Mouse (Mus musculus): Measurements from ENCODE around the gene Filip1l. TPM values are rescaled to one million over a fixed set of nuclear protein-coding genes. Genes with fewer than 3 reads are reported as not detected.
A peak's percentile ranks its signal among the peaks of the same experiment; 100 is the strongest.

The Filip1l gene
- total RNA-seq (2021) = 1 to 10 TPM; 3.0 to 3.5 TPM

DNA sequence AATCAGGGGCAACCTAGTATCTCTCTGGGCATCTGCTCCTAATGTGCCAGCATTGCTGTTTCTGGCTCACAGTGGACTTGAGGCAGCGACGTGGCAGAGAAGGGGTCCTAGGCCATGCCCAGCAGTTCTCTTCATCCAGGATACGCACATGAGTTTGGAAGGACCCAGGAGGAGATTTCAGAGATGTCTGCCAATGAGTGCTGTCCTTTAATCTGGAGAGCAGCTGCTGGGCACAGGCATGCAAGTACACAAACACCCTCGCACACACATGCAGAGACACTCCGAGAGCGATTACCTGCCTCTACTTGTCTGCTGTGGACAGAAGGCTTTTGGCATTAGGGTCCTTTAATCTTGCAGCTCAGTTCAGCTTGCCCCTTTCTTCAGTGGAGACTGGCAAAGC lies at the start of gene Filip1l:
Gene Filip1l, plus strand, starts transcription at position 343 of the 400 bp plus-strand sequence.
- no peak for DNase-seq (ENCODE audit: low spot score in 2 of 2)
- intact Hi-C loops (cut with DNase I) = no loop called here

DNA sequence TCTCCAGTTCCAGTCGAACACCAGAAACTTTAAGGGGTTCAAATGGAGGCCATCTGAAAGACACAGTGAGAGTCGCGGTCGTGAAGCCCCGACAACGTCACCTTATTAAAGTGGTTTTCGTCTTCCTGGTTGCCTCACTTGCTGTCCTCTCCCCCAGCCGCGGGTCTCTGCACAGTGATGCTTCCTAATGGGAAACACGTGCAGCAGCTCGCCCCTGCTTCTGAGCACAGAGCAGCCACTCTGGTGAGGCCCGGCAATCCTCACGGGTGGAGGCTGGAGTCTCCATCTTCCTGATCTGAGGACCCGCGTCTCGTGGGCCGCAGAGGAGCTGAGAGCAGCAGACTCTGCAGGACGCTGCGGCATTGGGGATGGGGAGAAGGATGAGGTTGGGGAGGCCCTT lies 49.2 kb upstream of the Filip1l start:
- no peak for DNase-seq (ENCODE audit: low spot score in 2 of 2)
- intact Hi-C loops (cut with DNase I) = no loop called here

DNA sequence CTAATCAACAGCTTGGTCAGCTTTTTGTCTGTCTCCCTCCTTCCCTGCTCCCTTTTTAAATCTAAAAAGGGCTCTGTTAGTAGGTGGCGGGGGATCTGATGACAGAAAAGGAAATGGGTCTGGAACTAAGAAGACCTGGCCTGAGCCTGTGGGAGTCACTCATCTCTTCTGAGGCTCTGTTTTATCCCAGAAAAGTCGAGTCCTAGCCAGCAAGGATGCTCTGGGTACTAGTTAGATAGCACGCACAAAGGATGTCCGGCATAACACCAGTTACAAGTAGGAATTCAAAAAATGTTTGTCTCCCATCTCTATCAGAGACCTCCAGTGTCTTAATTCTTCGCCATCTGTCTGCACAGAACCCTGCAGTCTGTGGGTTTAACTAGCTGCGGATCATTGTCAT lies 47.4 kb upstream of the Filip1l start:
- peak in 1 of 2 experiments; percentile 17 for DNase-seq (ENCODE audit: low spot score in 2 of 2)
- intact Hi-C loops (cut with DNase I) = no loop called here

DNA sequence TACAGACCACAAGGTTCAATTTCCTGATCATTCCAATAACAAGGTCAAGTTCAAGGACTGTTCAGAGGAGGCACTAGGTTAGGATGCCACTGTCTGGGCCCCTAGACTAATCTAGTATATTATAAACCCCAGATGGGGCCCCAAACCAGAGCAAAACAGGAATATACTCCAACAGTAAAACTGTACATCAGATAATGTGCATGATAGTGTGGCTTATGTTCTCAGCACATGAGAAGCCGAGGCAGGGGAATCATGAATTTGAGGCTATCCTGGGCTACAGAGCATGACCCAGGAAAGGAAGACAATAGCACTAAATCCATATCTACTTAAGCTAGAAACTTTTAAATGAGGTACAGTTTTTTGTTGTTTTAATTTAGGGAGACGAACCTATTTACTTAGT lies 40.8 kb upstream of the Filip1l start:
- no peak for DNase-seq (ENCODE audit: low spot score in 2 of 2)
- intact Hi-C loops (cut with DNase I) = no loop called here

DNA sequence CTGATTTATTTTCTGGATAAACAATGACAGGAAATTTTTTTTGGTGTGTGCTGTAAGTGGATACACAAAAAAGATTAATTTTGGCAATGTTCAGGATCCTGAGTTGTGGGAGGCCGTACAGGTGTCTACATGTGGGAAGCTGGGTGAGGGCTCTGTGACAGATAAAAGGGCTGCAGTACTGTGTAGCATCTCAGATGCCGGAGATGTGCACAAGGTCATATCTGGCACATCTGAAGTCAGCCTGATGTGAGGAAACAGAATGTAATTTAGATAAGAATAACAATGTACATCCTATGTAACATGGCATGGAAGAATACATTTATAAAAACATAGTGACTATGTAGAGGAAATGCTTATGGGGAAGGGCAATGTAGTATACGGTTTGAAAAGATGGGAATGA lies 39.4 kb upstream of the Filip1l start:
- intact Hi-C loops (cut with DNase I) = no loop called here

DNA sequence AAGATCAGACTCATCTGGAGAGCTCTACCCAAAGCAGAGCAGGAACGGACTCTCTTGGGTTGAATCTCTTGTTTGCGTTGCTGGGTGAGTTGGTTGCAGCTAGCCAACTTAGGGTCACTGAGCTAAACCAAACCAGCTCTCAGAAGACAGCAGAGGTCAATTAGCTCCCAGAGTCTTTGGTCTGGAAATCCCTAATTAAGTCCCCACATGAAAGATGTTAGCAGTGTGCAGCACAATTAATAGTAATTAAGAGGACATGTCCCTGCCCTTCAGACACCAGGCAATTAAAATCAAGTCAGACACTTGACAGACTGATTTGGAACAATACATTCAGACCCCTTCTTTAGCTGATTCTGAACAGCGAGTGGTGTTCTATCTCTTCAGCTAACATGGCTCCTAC lies 38.7 kb upstream of the Filip1l start:
- DNase-seq (ENCODE audit: low spot score in 2 of 2) = no peak
- intact Hi-C loops (cut with DNase I) = no loop called here

More for the DNA sequence above, 39.4 kb upstream of the Filip1l start:
- DNase-seq (ENCODE audit: low spot score in 2 of 2) = no peak

DNA sequence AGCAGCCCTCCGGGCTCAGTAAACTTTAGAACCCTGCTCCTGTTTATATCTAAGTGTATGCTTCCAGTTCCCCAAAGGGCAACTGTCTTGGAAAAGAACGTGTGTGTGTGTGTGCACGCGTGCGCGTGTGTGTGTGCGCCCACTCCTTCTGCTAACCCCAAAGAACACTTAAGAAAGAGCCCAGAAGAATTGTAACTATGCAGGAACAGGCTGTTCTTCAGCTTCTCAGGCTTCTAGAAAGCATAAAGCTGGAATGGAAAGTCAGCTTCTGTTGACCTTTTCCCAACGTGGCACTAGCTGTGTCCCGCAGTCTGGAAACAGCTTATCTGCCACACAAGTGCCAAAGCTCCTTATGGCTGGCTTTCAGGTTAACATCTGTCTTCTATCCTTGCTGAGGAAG lies 37.9 kb upstream of the Filip1l start:
- intact Hi-C loops (cut with DNase I) = no loop called here
- no peak for DNase-seq (ENCODE audit: low spot score in 2 of 2)

DNA sequence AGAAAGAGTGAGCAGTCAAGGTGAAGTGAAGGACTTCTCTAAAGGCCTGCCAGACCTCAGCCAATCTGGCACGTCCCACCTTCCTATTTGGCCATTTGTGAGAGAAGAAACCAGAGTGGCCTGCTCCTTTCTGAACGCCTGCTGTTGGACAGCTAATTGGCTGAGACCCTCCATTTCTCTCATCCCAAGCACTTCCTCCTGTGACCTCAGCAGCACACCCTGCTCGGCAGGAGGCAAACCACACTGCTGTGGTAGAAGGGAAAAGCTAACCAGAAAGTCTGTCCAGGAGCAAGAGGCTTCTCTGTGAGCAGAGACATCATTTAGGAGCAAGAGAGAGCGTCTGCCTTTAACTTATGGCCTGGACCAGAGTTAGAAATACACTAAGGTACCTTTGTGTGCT lies 35.8 kb upstream of the Filip1l start:
- intact Hi-C loops (cut with DNase I) = no loop called here
- no peak for DNase-seq (ENCODE audit: low spot score in 2 of 2)

DNA sequence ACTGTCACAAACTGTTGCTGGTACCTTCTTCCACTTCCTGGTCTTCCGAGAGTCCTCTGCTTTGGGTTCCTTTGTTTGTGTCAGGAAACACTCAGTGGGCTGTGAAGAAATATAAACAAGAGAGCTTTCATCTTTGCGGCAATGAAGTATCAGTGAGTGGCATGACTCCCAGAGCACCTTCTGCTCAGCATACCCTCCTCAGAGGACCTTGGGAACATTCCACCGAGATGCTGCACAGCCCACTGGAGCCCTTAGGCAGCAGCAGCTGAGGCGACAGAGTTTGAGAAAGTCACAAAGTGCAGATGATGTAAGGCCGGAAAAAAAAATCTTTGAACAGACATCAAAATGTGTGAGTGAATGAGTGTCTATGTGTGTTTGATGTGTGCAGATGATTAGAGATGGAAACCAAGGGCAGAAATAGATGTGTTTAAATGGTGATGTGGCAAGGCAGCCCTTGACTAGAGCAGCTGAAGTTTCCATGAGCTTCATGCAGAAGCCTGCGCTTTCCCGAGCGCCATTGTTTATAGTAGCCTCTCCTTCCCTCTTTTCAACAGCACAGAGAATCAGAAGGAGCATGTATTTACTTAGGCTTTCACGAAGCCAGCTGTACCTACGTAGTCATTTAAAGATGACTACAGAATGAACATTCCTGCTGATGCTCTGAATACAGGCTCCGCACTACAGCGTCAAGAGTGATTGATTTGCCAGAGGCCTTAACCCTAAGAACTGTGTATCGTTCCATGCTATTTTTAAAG lies 34.8 kb upstream of the Filip1l start:
- no peak for DNase-seq (ENCODE audit: low spot score in 2 of 2)
- intact Hi-C loops (cut with DNase I) = no loop called here

DNA sequence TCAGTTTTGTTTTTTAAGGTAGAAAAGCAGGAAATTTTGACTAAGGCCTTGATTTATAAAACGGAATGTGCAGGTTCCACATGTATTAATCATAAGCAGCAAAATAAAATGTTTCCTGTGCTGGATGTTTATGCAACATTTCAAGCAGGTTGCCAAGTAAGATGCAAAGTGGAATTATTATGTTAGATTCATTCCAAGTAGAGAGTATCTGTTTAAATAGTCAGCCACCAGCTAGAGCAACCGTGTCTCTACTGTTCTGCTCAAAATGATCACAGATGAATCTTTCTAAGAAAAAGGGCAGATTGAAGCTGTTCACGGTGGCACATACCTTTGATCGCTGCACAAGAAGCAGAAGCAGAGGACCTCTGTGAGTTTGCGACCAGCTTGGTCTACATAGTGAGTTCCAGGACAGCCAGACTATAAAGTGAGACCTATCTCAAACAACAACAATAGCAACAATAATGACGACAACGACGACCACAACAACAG lies 34.2 kb upstream of the Filip1l start:
- intact Hi-C loops (cut with DNase I) = no loop called here
- DNase-seq (ENCODE audit: low spot score in 2 of 2) = no peak

DNA sequence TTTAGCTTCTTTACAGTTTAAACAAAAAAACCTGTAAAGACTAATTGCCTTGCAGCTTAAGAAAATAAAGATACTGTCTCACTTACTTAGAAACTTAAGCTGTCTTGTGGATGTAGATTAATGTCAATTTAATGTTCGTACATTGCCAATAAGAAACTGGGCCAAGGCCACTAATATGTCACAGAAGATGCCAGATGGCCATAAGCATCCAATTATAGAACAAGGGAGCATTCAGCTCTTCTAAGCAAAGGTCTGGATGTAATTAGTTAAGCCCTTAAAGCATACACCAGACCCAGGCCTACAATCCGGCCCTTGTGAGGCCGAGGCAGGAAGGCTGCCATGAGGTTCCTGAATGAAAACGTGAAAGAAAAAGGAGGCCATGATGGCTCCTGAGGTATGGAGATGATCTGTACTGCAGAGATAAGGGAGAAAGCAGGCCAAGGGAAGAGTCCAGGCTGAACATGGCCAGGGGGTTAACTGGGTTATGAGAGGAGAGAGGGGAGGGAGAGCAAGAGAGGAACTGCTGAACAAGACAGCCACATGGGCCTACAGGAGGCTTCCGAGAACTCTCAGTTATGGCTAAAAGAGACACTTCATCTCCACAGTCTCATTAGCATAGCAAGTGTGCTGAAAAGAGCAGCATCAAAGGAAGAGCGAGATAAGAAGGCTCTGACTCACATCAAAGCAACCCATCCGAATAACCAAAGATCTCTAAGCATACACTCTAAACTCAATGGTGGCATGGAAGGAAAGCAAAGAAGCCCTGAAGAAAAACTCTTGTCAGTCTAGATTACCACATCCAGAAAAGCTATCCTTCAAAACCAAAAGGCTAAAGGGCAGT lies 33.4 kb upstream of the Filip1l start:
- intact Hi-C loops (cut with DNase I) = no loop called here
- DNase-seq (ENCODE audit: low spot score in 2 of 2) = no peak

DNA sequence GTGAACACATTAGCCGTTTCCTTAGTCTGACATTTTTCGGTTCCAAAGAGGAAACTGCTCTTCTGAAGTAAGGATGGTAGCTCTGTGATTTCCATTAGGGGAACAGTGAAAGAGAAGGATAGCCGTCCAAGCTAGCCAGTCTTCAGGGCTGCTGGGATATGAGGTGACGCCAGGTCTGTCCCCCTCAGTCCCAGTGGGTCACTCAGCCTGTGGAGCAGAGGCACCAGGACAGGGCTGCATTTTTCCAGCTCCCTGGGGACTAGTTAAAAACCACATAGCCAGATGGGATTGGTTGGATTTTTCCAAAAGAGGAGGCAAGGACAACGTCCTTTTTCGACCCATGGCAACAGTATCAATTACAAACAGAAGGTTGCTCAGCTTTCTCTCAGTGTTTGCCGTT lies 25.9 kb upstream of the Filip1l start:
- DNase-seq (ENCODE audit: low spot score in 2 of 2) = no peak
- intact Hi-C loops (cut with DNase I) = no loop called here

DNA sequence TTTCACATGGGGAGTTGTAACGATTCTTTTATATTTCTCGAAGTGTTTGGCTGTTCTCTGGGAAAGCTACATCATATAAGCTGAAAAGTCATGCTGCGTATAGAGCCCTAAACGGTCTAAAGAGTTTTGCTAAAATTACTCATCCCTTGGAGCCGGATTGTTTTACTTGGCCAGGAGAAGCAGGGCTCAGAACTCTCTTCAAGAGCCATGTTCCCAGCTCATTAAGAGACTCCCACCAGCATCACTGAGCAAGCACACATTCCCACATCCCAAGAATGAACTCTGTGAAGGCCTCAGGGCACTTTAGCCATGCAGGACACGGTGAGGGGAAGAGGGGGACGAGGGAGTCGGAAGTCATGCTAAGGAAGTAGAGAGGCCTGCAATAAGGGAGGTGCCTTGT lies 23.9 kb upstream of the Filip1l start:
- intact Hi-C loops (cut with DNase I) = no loop called here
- DNase-seq (ENCODE audit: low spot score in 2 of 2) = no peak

DNA sequence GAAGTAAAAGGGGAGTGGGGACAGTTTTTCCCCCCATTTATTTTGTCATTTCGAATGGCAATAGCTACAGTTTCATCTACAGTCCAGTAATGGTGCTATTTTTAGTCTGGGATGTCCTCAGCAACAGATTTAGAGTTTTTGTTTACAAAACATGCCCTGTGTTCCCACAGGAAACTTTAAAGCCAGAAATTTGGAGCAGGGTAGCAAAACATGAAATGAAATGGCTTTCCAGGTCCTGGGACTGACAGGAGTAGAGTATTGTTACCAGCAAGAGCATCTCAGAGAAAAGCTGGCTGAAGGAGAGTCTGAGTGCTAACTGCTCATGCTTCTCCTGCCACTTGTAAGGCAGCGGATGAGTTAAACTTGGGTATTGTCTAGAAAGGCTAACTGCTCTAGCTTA lies 22.8 kb upstream of the Filip1l start:
- DNase-seq (ENCODE audit: low spot score in 2 of 2) = no peak
- intact Hi-C loops (cut with DNase I) = no loop called here

DNA sequence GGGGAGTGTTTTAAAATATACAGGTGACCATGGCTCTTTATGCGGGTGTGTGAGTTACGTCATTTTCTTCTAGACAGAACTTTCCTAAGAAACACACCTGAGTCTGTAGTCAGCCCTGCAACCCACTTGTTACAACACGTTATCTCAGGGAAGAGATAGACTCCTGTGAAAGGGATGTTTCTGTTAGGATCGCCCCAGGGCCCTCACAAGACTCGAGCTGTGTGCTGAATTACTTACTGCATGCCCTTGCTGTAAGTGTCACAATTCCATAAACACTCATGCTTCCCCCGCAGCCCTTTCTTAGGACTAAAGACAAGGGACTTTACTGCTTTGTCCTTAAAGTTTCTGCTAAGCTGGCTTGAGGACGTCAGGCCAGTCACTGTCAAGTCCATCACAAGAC lies 20.6 kb upstream of the Filip1l start:
- intact Hi-C loops (cut with DNase I) = no loop called here
- DNase-seq (ENCODE audit: low spot score in 2 of 2) = no peak

DNA sequence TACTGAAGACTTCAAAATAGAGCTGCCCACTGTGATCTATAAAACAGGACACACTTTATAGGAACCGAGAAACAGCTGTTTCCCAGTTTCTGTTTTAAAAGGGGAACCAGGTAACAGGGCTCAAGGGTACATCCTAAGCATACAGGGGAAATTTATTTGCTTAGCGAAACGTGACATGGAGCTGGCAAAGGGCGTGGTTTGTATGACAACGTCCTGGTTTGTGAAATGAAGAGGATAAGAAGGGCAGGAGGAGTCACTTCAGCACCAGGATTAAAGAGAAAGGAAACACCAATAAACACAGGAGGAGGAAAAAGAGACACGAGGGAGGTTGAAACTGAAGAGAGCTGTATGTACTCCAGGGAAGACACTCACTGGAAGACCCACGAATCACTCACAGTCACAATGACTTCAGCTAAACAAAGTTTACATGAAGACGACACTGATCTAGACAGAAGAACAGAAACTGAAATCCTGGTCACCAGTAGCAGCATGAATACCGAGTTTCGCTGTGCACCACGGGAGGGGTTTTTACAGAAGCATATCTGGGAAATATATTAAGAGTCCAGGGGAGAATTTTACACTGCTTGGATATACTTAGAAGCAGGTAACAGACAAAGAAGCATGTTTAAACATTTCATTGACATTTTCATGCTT lies 16.0 kb upstream of the Filip1l start:
- intact Hi-C loops (cut with DNase I) = no loop called here
- DNase-seq (ENCODE audit: low spot score in 2 of 2) = no peak

DNA sequence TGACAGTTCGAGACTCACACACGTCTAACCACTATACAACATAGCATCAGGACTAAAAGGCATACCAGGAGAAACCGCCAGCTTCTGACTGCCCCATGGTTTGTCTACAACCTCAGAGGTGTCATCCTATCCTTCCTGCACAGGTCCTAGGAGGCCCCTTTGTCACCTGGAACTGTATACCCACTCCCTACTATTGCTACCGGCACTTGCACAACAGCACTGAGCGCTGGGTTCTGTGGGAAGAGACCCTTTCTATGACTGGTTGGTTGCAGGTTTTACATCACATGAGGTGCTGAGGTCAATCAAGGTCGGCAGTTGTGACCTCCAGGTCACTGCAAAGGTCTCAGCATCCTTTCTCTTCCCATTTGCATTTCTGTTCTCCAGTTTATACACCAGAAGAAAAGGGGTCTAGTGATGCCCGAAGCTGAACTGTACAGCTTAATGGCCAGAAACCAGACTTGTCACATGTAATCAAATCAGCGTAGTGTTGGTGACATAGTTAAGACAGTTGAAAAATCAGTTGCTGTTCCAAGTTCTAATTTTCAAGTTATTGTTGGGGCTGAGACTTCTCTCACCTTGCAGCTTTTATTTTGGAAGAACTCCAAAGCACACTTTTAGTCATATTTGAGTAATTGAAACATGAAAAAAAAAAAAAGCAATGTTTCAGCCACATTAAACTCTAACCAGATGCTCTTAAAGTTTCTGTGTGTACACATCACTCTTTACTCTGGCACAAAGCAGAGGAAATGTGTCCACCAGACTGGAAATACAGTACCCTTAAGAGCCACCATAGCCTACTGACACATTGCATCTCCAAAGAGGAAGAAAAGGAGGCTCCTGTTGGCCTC lies 12.9 kb upstream of the Filip1l start:
- intact Hi-C loops (cut with DNase I) = no loop called here
- DNase-seq (ENCODE audit: low spot score in 2 of 2) = no peak

DNA sequence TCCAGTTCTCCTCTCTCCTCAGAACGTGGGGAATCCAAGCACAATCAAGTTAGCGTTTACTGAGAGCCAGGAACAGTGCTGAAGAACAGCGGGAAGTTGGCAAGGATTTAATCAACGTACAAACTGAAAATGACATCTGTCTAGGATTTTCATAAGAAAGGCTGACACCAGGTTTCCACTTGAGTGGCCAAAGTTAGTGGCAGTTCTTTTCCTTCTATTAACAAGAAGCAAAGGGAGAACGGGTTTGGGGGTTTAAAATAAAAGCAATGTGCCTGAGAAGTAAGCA lies 12.3 kb upstream of the Filip1l start:
- DNase-seq (ENCODE audit: low spot score in 2 of 2) = no peak
- intact Hi-C loops (cut with DNase I) = no loop called here

DNA sequence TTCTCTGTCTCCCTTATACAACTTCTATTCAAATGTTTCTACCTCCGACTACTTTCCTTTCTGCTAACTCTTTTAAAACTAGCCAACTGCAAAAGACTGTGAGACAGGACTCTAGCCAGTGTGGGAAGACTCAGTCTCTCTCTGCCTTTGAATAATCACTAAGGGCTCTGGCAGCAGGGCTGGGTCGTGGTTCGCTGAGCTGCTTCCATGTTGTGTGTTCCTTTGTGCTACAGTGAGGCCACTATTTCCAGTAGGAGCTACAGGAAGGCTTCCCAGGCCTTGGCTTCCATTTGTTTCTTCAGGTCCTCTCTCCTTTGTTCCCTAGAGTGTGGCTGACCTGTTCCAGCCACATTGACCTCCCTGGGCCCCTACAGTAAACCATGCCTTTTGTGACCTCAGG lies 6.6 kb upstream of the Filip1l start:
- intact Hi-C loops (cut with DNase I) = no loop called here
- DNase-seq (ENCODE audit: low spot score in 2 of 2) = no peak

DNA sequence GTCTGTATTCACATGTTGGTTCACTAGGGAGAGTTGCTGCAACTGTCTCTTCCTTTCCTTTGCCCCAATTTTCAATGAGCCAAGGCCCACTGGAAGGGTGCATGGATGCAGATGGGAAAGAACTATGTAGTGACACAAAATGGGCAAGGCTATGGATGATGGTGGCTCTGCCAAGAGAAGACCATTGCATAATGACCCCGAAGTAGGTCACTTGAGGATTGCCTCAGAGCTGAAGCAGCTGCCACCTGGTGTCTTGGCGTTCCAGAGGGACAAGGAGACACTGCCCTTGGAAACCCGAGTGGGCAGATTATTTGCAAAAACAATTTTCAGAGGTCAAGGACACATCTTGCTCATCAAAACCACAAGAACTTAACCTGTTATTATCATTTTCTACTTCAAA lies 3.9 kb upstream of the Filip1l start:
- intact Hi-C loops (cut with DNase I) = no loop called here
- DNase-seq (ENCODE audit: low spot score in 2 of 2) = no peak
